Mouse (Mus musculus) heart, adult 11 months (tissue): Measurements from ENCODE around the gene Pdilt.

Source experiments
- DNase-seq: peaks from one replicate; pipeline ENCODE4 v3.0.0; 2022

Pdilt gene

GRCm38 (mm10) chr7:119523389-119523788, at the start of gene Pdilt:
TSS of gene Pdilt (minus strand) at chr7:119523489.
- DNase-seq, result no peak

- peak; percentile 25 for DNase-seq
Observed at GRCm38 (mm10) chr7:119562476-119562875, 39.2 kb upstream of the Pdilt start.

- peak; percentile 46 for DNase-seq
Observed at GRCm38 (mm10) chr7:119561441-119561840, 38.2 kb upstream of the Pdilt start.

GRCm38 (mm10) chr7:119560452-119560835, 37.2 kb upstream of the Pdilt start:
- peak; percentile 30 for DNase-seq

- peak; percentile 31 for DNase-seq
Observed at GRCm38 (mm10) chr7:119559789-119560451, 36.6 kb upstream of the Pdilt start.

- DNase-seq, result peak; percentile 4
Observed at GRCm38 (mm10) chr7:119554040-119554439, 30.8 kb upstream of the Pdilt start, which contains the start of gene Acsm2. TSS of gene Acsm2 (plus strand) at chr7:119554340.

GRCm38 (mm10) chr7:119550471-119551222, 27.4 kb upstream of the Pdilt start:
- DNase-seq, result no peak

GRCm38 (mm10) chr7:119545572-119545971, 22.3 kb upstream of the Pdilt start:
- DNase-seq, result no peak

- no peak for DNase-seq
Observed at GRCm38 (mm10) chr7:119542445-119542844, 19.2 kb upstream of the Pdilt start.

GRCm38 (mm10) chr7:119534389-119534788, 11.1 kb upstream of the Pdilt start:
- no peak for DNase-seq

GRCm38 (mm10) chr7:119532924-119533323, 9.6 kb upstream of the Pdilt start:
- no peak for DNase-seq

- DNase-seq, result no peak
Observed at GRCm38 (mm10) chr7:119528617-119529016, 5.3 kb upstream of the Pdilt start.

GRCm38 (mm10) chr7:119527548-119527947, 4.3 kb upstream of the Pdilt start:
- DNase-seq, result no peak

GRCm38 (mm10) chr7:119527135-119527534, 3.8 kb upstream of the Pdilt start:
- DNase-seq, result no peak

- no peak for DNase-seq
Observed at GRCm38 (mm10) chr7:119526486-119526885, 3.2 kb upstream of the Pdilt start.

GRCm38 (mm10) chr7:119525881-119526281, 2.6 kb upstream of the Pdilt start:
- peak; percentile 97 for DNase-seq

GRCm38 (mm10) chr7:119522385-119522784, 904 bp downstream of the Pdilt start:
- DNase-seq, result peak; percentile 57

GRCm38 (mm10) chr7:119521816-119522215, 1.5 kb downstream of the Pdilt start:
- DNase-seq, result no peak

GRCm38 (mm10) chr7:119519654-119520053, 3.6 kb downstream of the Pdilt start:
- DNase-seq, result no peak

- no peak for DNase-seq
Observed at GRCm38 (mm10) chr7:119519163-119519562, 4.1 kb downstream of the Pdilt start, which contains the start of gene Acsm5. TSS of gene Acsm5 (plus strand) at chr7:119519463.

GRCm38 (mm10) chr7:119516272-119516558, 7.1 kb downstream of the Pdilt start:
- no peak for DNase-seq

GRCm38 (mm10) chr7:119515492-119516271, 7.6 kb downstream of the Pdilt start:
- no peak for DNase-seq

GRCm38 (mm10) chr7:119513056-119513455, 10.2 kb downstream of the Pdilt start:
- no peak for DNase-seq

- DNase-seq, result peak; percentile 80
Observed at GRCm38 (mm10) chr7:119511143-119511542, 12.1 kb downstream of the Pdilt start.
